Mouse (Mus musculus) brown adipose tissue, adult 24 weeks (tissue): ENCODE measurements around the gene Akr1a1. TPM values are rescaled to one million over a fixed set of nuclear protein-coding genes. Genes with fewer than 3 reads are reported as not detected.

Source experiments
- H3K27ac ChIP-seq: fragments of 200-500 bp; replicated peaks from 2 replicates; pipeline ENCODE4 v1.5.1; 2012; ENCODE audit warnings: low read depth, mild to moderate bottlenecking, low read length
- H3K4me1 ChIP-seq: fragments of 200-500 bp; 2 replicates; pipeline ENCODE4 v1.6.1; 2012; ENCODE audit warnings: low read length, mixed read lengths; ENCODE audit not compliant: control insufficient read depth, insufficient read depth, insufficient read length
- H3K4me3 ChIP-seq: fragments of 200-500 bp; 2 replicates; pipeline ENCODE4 v1.5.1; 2012; ENCODE audit warnings: low read depth, mild to moderate bottlenecking, low read length, moderate library complexity; ENCODE audit not compliant: insufficient read depth
- polyA plus RNA-seq: library from polyadenylated mRNA; stranded (reverse); fragments of >200 nt; gene quantifications from 2 replicates; pipeline ENCODE4 v1.2.4, GENCODE M21; 2012; ENCODE audit not compliant: missing spikeins, insufficient read depth, insufficient read length

Akr1a1 gene
- polyA plus RNA-seq, 1 experiment = 532 TPM

DNA sequence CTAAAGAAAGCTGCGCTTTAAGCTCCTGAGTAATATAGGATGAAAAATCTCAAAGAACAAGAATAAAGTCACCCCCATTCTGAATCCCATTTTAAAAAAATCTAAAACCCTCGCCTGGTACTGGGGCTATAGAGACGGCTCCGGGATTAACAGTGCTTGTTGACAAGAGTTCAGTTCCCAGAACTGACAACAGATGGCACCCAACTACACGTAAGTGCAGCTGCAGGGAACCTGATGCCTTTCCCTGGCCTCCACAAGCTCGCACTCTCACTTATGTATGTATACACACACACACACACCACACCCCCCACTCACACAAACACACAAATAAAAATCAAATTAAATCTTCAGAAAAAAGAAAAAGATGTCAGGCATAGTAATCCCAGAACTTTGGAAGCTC is 7.2 kb downstream of the Akr1a1 start:
- H3K4me3 ChIP-seq = no peak overlapping the region
- H3K4me1 ChIP-seq = peaks cover 6% of the 10 kb centered on the region
- H3K27ac ChIP-seq = no peak overlapping the region

- peaks cover 3% of the 10 kb centered on the region for H3K4me1 ChIP-seq
- H3K4me3 ChIP-seq = no peak overlapping the region
Measured at GRCm38 (mm10) chr4:116642071-116642470, 9.4 kb downstream of the Akr1a1 start.

DNA sequence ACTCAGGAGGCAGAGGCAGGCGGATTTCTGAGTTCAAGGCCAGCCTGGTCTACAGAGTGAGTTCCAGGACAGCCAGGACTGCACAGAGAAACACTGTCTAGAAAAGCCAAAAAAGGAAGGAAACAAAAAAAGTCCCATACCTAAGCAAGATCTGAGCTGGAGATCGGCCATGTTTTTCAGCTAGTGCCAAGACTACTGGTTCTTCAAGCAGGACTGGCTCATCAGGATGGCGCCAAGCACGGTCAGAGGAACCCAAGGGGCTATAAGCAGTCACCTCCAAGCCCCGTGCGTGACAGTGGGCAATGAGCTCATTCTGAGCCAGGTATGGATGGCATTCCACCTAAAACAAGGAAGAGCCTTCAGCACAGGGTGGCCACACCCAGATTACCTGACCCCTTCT is 12.7 kb downstream of the Akr1a1 start:
- H3K4me1 ChIP-seq = no peaks in the 10 kb centered on the region
- no peak overlapping the region for H3K4me3 ChIP-seq
- H3K27ac ChIP-seq = no peak overlapping the region

More at GRCm38 (mm10) chr4:116642071-116642470, 9.4 kb downstream of the Akr1a1 start:
- H3K27ac ChIP-seq = no peak overlapping the region

- Histone ChIP-seq H3K27ac (no peak overlapping the region), H3K4me1 (no peaks in the 10 kb centered on the region), H3K4me3 (no peak overlapping the region)
Measured at GRCm38 (mm10) chr4:116635197-116635596, 16.3 kb downstream of the Akr1a1 start.

- no peaks in the 10 kb centered on the region for H3K4me1 ChIP-seq
- H3K27ac ChIP-seq = peak within 1 kb of the TSS; percentile 63; the same call in 1 of the 2 replicates
- H3K4me3 ChIP-seq = peak within 1 kb of the TSS; percentile 95
Measured at GRCm38 (mm10) chr4:116627722-116628662, 23.5 kb downstream of the Akr1a1 start, which contains the start of gene Nasp. Gene Nasp (minus strand): TSS chr4:116627941.

- H3K4me1 ChIP-seq = no peaks in the 10 kb centered on the region
- peak overlapping the region; percentile 95 for H3K4me3 ChIP-seq
- peak overlapping the region; percentile 63; the same call in 1 of the 2 replicates for H3K27ac ChIP-seq
Measured at GRCm38 (mm10) chr4:116627359-116627716, 24.1 kb downstream of the Akr1a1 start.

DNA sequence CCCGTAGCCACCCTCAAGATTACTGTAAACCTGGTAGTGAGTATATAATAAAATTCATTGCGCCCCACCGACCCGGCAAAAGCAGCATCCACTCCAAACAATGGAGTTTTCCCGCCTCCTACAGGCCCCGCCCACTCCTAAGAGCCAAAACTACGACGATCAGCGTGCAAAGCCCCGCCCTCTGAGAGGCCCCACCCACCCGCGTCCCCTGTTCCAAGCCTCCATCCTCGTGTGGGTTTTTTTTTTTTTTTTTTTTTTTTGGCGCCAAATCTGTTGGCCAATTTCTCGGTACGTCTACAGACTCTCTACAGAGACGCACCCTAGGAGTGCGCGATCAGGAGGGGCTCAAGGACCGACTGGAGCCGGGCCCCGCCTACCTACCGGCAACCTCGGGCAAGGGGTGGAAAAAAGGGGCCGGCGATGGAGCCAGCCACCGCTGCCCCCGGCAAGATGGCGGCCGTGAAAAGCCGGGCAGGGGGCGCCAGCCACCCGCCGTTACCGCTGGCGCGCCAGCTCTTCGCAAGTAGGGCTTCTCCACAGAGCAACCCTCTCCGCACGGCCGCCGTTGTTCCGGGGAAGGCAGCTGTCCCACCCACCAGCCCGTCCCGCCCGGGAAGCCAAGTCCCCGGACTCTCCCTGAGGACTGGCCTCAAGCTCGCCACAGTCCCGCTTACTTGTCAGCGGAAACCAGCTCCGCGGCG is 24.7 kb downstream of the Akr1a1 start:
- H3K4me1 ChIP-seq = no peaks in the 10 kb centered on the region
- peak overlapping the region; percentile 63; the same call in 1 of the 2 replicates for H3K27ac ChIP-seq

DNA sequence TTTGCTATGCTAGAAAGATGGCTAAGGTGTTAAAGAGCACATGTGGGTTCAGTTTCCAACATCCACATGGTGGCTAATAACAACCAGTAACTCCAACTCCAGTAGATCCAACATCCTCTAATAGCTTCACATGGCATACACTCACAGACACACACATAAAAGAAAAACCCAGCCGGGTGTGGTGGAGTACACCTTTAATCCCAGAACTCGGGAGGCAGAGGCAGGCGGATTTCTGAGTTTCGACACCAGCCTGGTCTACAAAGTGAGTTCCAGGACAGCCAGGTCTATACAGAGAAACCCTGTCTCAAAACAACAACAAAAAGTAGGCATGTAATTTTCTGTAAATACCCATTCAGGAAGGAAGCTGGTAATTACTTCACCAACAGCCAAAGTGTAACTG is 26.6 kb downstream of the Akr1a1 start:
- Histone ChIP-seq H3K27ac (no peak overlapping the region), H3K4me1 (no peaks in the 10 kb centered on the region), H3K4me3 (no peak overlapping the region)

More for the DNA sequence above, 24.7 kb downstream of the Akr1a1 start:
- H3K4me3 ChIP-seq = peak overlapping the region; percentile 95

GRCm38 (mm10) chr4:116615237-116615636 is 36.2 kb downstream of the Akr1a1 start:
- Histone ChIP-seq H3K27ac (no peak overlapping the region), H3K4me3 (no peak overlapping the region), H3K4me1 (no peaks in the 10 kb centered on the region)

GRCm38 (mm10) chr4:116612621-116613020 is 38.9 kb downstream of the Akr1a1 start:
- H3K4me1 ChIP-seq = no peaks in the 10 kb centered on the region
- no peak overlapping the region for H3K4me3 ChIP-seq
- no peak overlapping the region for H3K27ac ChIP-seq

- Histone ChIP-seq H3K27ac (peak overlapping the region; percentile 72), H3K4me3 (peak overlapping the region; percentile 96), H3K4me1 (peaks cover 7% of the 10 kb centered on the region; the same call in 1 of the 2 replicates)
Measured at GRCm38 (mm10) chr4:116596978-116597881, 54.2 kb downstream of the Akr1a1 start.

GRCm38 (mm10) chr4:116596379-116596778 is 55.1 kb downstream of the Akr1a1 start, which contains the start of gene Ccdc17:
Gene Ccdc17 (plus strand): TSS chr4:116596654.
- H3K4me1 ChIP-seq = peaks cover 7% of the 10 kb centered on the region; the same call in 1 of the 2 replicates
- H3K4me3 ChIP-seq = peak within 1 kb of the TSS; percentile 96
- peak within 1 kb of the TSS; percentile 72 for H3K27ac ChIP-seq

DNA sequence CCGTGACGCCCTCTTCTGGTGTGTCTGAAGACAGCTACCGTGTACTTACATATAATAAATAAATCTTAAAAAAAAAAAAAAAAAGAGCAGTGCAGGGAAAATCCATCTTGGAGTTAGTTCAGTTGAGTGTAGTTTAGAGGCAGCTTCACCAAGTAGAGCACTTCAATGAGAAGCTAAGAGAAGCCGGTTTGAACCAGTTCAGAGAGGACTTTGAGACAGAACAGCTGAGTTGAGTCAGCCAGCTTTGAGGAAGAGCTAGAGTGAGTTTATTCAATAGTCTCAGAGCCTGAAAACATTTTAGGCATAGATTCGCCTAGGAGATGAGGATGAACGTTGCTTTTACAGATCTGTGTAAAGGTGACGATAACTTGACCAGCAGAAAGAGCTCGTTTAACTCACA is 55.7 kb downstream of the Akr1a1 start:
- peaks cover 7% of the 10 kb centered on the region; the same call in 1 of the 2 replicates for H3K4me1 ChIP-seq
- no peak overlapping the region for H3K27ac ChIP-seq
- no peak overlapping the region for H3K4me3 ChIP-seq
